Mouse (Mus musculus) right cerebral cortex, postnatal 36 days (tissue): Measurements from ENCODE around the gene Drc3.

Experiments used
- DNase-seq, 2 experiments: peaks; one replicate each; pipeline ENCODE4 v3.0.0; 2022; ENCODE audit warnings: low spot score in 2 of 2, mixed read lengths in 1 of 2

Drc3 gene

GRCm38 (mm10) chr11:60335771-60336170, 17.4 kb upstream of the Drc3 start:
- peak; percentile 28 to 43 for DNase-seq

GRCm38 (mm10) chr11:60338291-60338690, 14.8 kb upstream of the Drc3 start:
- no peak for DNase-seq

GRCm38 (mm10) chr11:60339361-60339760, 13.8 kb upstream of the Drc3 start:
- DNase-seq: no peak

- DNase-seq: no peak
Measured at GRCm38 (mm10) chr11:60345868-60346267, 7.3 kb upstream of the Drc3 start.

GRCm38 (mm10) chr11:60346537-60346936, 6.6 kb upstream of the Drc3 start:
- DNase-seq: no peak

- no peak for DNase-seq
Measured at GRCm38 (mm10) chr11:60351388-60351787, 1.7 kb upstream of the Drc3 start.

- peak; percentile 45 to 65 for DNase-seq
Measured at GRCm38 (mm10) chr11:60351925-60352371, 1.2 kb upstream of the Drc3 start.

GRCm38 (mm10) chr11:60355952-60356351, 2.8 kb downstream of the Drc3 start:
- no peak for DNase-seq

GRCm38 (mm10) chr11:60357116-60357515, 4.0 kb downstream of the Drc3 start:
- DNase-seq: no peak

GRCm38 (mm10) chr11:60358548-60358947, 5.4 kb downstream of the Drc3 start:
- no peak for DNase-seq

- no peak for DNase-seq
Measured at GRCm38 (mm10) chr11:60359138-60359537, 6.0 kb downstream of the Drc3 start.

- DNase-seq: no peak
Measured at GRCm38 (mm10) chr11:60359936-60360335, 6.8 kb downstream of the Drc3 start.

GRCm38 (mm10) chr11:60360631-60361201, 7.6 kb downstream of the Drc3 start:
- no peak for DNase-seq

- DNase-seq: no peak
Measured at GRCm38 (mm10) chr11:60366239-60367019, 13.3 kb downstream of the Drc3 start.

- no peak for DNase-seq
Measured at GRCm38 (mm10) chr11:60367256-60367655, 14.1 kb downstream of the Drc3 start.

GRCm38 (mm10) chr11:60368909-60369308, 15.8 kb downstream of the Drc3 start:
- no peak for DNase-seq

GRCm38 (mm10) chr11:60369448-60369847, 16.3 kb downstream of the Drc3 start:
- DNase-seq: no peak

GRCm38 (mm10) chr11:60370431-60370830, 17.3 kb downstream of the Drc3 start:
- DNase-seq: no peak

- DNase-seq: no peak
Measured at GRCm38 (mm10) chr11:60374481-60374880, 21.4 kb downstream of the Drc3 start.

- no peak for DNase-seq
Measured at GRCm38 (mm10) chr11:60383518-60383917, 30.4 kb downstream of the Drc3 start.

- DNase-seq: peak; percentile 77 to 84
Measured at GRCm38 (mm10) chr11:60384762-60385421, 31.8 kb downstream of the Drc3 start.

- no peak for DNase-seq
Measured at GRCm38 (mm10) chr11:60385946-60386345, 32.8 kb downstream of the Drc3 start.

- DNase-seq: no peak
Measured at GRCm38 (mm10) chr11:60387944-60388343, 34.8 kb downstream of the Drc3 start.
